Mouse (Mus musculus): ENCODE results near the gene Ccdc106.

DNA sequence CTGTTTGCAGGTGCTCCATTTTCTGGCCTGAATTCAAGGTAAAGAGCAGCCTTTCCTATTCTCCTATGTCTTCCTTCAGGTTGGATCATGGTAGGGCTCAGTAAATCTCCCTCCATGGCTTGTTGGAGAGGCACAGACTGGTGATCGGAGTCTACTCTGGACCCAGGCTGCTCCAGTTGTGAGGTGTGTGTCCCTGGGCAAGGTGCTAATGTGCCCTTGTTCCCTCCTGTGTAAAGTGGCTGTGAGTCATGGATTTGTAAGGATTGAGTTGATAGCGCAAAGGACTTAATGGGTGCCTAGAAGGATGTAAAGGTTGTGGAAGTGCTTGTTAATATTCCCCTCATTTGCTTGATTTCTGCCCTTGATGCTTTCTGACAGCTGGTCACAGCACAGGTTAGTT is 61.6 kb downstream of the Ccdc106 start:
- no peak for TF ChIP-seq USF1 (IDR thresholded peaks at IDR 0.05; ENCODE audit: low read depth)
- TF ChIP-seq CTCF (IDR thresholded peaks at IDR 0.05; ENCODE audit: control insufficient read depth, insufficient read depth, insufficient read length), result no peak
- no peak for TF ChIP-seq MAX (IDR thresholded peaks at IDR 0.05)
- no peak for TF ChIP-seq MYOD1 (IDR thresholded peaks at IDR 0.05; ENCODE audit: control insufficient read depth, insufficient read length, low read depth)
- no peak for TF ChIP-seq CEBPB (IDR thresholded peaks at IDR 0.05; ENCODE audit: low read depth)
- no peak for TF ChIP-seq MYOG (IDR thresholded peaks at IDR 0.05; ENCODE audit: control insufficient read depth, extremely low read depth, insufficient read length)
